Mouse (Mus musculus): ENCODE measurements around the gene Camkv. TPM values are rescaled to one million over a fixed set of nuclear protein-coding genes. Genes with fewer than 3 reads are reported as not detected.
A peak's percentile ranks its signal among the peaks of the same experiment; 100 is the strongest.

Gene Camkv
- 0.06 TPM for polyA plus RNA-seq (2012; fragmentation: generic; extraction: Trizol)

GRCm38 (mm10) chr9:107935374-107935773, at the start of gene Camkv:
Gene Camkv (plus strand): TSS chr9:107935674.
- no peaks in the 10 kb centered on the region for H3K79me2 ChIP-seq (ENCODE audit: control insufficient read depth, insufficient read depth)
- TF ChIP-seq TCF12 (IDR thresholded peaks at IDR 0.05; ENCODE audit: insufficient read depth, poor library complexity, severe bottlenecking) (no peak), TCF3 (IDR thresholded peaks at IDR 0.05; ENCODE audit: insufficient read length, low read depth) (no peak), USF1 (IDR thresholded peaks at IDR 0.05; ENCODE audit: low read depth) (no peak), CEBPB (IDR thresholded peaks at IDR 0.05; ENCODE audit: insufficient read depth, poor library complexity, severe bottlenecking) (no peak), E2F4 (IDR thresholded peaks at IDR 0.05; ENCODE audit: insufficient read depth) (no peak), POLR2AphosphoS2 (IDR thresholded peaks at IDR 0.05; ENCODE audit: insufficient read length, low read depth) (no peak), POLR2A (IDR thresholded peaks at IDR 0.05; ENCODE audit: insufficient read length, low read depth) (no peak), MYOD1 (IDR thresholded peaks at IDR 0.05; ENCODE audit: control insufficient read depth in 1 of 3, insufficient read length in 2 of 3, low read depth in 2 of 3) (no peak), SRF (IDR thresholded peaks at IDR 0.05; ENCODE audit: control insufficient read depth, insufficient read length, low read depth) (no peak)
- H3K27me3 ChIP-seq (ENCODE audit: control insufficient read depth, insufficient read depth, insufficient read length) = peaks cover 38% of the 10 kb centered on the region
- H3K4me3 ChIP-seq = no peak within 1 kb of the TSS
- no peak within 1 kb of the TSS for H3ac ChIP-seq (ENCODE audit: control insufficient read depth, insufficient read length)
- no peaks in the 10 kb centered on the region for H3K36me3 ChIP-seq (ENCODE audit: control insufficient read depth, insufficient read depth)
- peak within 1 kb of the TSS; percentile 50 for H3K4me2 ChIP-seq (ENCODE audit: low read depth)

DNA sequence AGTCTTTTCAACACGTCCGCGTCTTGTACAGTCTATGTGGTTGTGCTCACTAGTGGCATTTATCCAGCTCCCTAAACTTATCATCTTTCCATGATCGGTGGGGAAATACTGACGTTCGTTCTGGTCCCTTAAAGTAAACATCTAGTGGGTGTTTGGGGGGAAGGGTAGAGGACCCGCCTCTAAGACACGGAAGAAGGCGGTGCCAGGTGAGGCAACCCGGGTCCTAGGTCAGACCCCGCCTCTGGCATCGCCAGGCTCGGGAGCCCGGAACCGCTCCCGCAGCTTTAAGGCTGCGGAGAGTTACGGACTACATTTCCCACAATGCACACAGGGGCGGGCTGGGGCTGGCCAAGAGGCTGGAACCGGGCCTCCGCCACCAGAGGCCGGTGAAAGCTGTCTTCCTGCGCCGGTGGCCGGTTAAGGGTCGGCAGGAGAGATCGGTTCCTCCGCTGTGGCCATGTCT, 47.6 kb upstream of the Camkv start, which contains the start of gene Mon1a:
TSS of gene Mon1a (plus strand) at position 348 of the 463 bp plus-strand sequence.
- no peaks in the 10 kb centered on the region for H3K79me2 ChIP-seq (ENCODE audit: control insufficient read depth, insufficient read depth)
- H3K4me2 ChIP-seq (ENCODE audit: low read depth) = peak within 1 kb of the TSS; percentile 91
- peak within 1 kb of the TSS; percentile 85 for H3K4me3 ChIP-seq
- no peaks in the 10 kb centered on the region for H3K36me3 ChIP-seq (ENCODE audit: control insufficient read depth, insufficient read depth)
- peaks cover 10% of the 10 kb centered on the region for H3K27me3 ChIP-seq (ENCODE audit: control insufficient read depth, insufficient read depth, insufficient read length)
- H3ac ChIP-seq (ENCODE audit: control insufficient read depth, insufficient read length) = peak within 1 kb of the TSS; percentile 77
- TF ChIP-seq POLR2AphosphoS2 (IDR thresholded peaks at IDR 0.05; ENCODE audit: insufficient read length, low read depth) (peak; percentile 65), POLR2A (IDR thresholded peaks at IDR 0.05; ENCODE audit: insufficient read length, low read depth) (peak; percentile 74), TCF12 (IDR thresholded peaks at IDR 0.05; ENCODE audit: insufficient read depth, poor library complexity, severe bottlenecking) (no peak)

DNA sequence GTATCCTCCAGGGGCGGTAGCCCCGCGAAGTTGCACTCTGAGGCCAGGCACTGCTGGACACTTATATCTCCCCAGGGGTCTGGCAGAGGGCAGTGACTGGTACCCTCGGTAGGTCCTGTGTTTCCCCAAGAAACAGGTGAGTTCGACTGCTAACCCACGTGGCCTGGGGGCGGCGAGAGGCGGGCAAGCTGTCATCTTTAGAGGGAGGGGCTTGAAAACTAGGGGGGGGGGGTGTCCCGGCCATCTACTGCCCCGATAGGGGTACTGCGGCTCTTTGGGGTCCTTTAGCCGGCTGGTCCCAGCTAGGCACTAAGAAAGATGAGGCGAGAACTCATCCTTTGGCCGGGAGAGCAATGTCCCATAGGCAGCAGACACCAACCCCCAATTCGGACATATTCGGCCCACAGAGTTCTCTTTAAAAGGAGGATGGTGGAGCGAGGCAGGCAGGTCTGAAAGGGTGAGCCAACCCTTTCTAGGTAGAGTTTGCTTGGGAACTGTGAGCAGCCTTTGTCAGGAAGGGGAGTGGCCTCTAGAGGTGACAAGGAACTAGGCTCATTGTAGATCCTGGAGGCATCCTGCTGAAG, 47.1 kb upstream of the Camkv start:
- peak; percentile 11 for TF ChIP-seq USF1 (IDR thresholded peaks at IDR 0.05; ENCODE audit: low read depth)
- no peak for TF ChIP-seq SRF (IDR thresholded peaks at IDR 0.05; ENCODE audit: control insufficient read depth, insufficient read length, low read depth)
- Histone ChIP-seq H3ac (ENCODE audit: control insufficient read depth, insufficient read length) (peak overlapping the region; percentile 77), H3K4me3 (peak overlapping the region; percentile 85), H3K36me3 (ENCODE audit: control insufficient read depth, insufficient read depth) (no peaks in the 10 kb centered on the region), H3K27me3 (ENCODE audit: control insufficient read depth, insufficient read depth, insufficient read length) (peaks cover 10% of the 10 kb centered on the region), H3K79me2 (ENCODE audit: control insufficient read depth, insufficient read depth) (no peaks in the 10 kb centered on the region), H3K4me2 (ENCODE audit: low read depth) (peak overlapping the region; percentile 91)

GRCm38 (mm10) chr9:107890260-107890659, 45.2 kb upstream of the Camkv start:
- H3K4me3 ChIP-seq = no peak overlapping the region
- no peaks in the 10 kb centered on the region for H3K36me3 ChIP-seq (ENCODE audit: control insufficient read depth, insufficient read depth)
- no peak overlapping the region for H3K4me2 ChIP-seq (ENCODE audit: low read depth)
- TF ChIP-seq SRF (IDR thresholded peaks at IDR 0.05; ENCODE audit: control insufficient read depth, insufficient read length, low read depth) (no peak), TCF3 (IDR thresholded peaks at IDR 0.05; ENCODE audit: insufficient read length, low read depth) (no peak), E2F4 (IDR thresholded peaks at IDR 0.05; ENCODE audit: insufficient read depth) (no peak), POLR2AphosphoS2 (IDR thresholded peaks at IDR 0.05; ENCODE audit: insufficient read length, low read depth) (no peak)
- H3K27me3 ChIP-seq (ENCODE audit: control insufficient read depth, insufficient read depth, insufficient read length) = peaks cover under 1% of the 10 kb centered on the region
- H3ac ChIP-seq (ENCODE audit: control insufficient read depth, insufficient read length) = no peak overlapping the region
- H3K79me2 ChIP-seq (ENCODE audit: control insufficient read depth, insufficient read depth) = no peaks in the 10 kb centered on the region

GRCm38 (mm10) chr9:107891023-107891422, 44.5 kb upstream of the Camkv start:
- H3K4me2 ChIP-seq (ENCODE audit: low read depth) = no peak overlapping the region
- H3K27me3 ChIP-seq (ENCODE audit: control insufficient read depth, insufficient read depth, insufficient read length) = no peaks in the 10 kb centered on the region
- no peaks in the 10 kb centered on the region for H3K36me3 ChIP-seq (ENCODE audit: control insufficient read depth, insufficient read depth)
- H3ac ChIP-seq (ENCODE audit: control insufficient read depth, insufficient read length) = no peak overlapping the region
- H3K79me2 ChIP-seq (ENCODE audit: control insufficient read depth, insufficient read depth) = no peaks in the 10 kb centered on the region
- TF ChIP-seq SRF (IDR thresholded peaks at IDR 0.05; ENCODE audit: control insufficient read depth, insufficient read length, low read depth) (no peak), TCF3 (IDR thresholded peaks at IDR 0.05; ENCODE audit: insufficient read length, low read depth) (no peak), USF1 (IDR thresholded peaks at IDR 0.05; ENCODE audit: low read depth) (no peak), REST (IDR thresholded peaks at IDR 0.05; ENCODE audit: insufficient read depth, insufficient read length) (no peak), CEBPB (IDR thresholded peaks at IDR 0.05; ENCODE audit: insufficient read depth, poor library complexity, severe bottlenecking) (no peak), MYOG (IDR thresholded peaks at IDR 0.05; ENCODE audit: control insufficient read depth in 1 of 3, insufficient read depth in 1 of 3, insufficient read length in 2 of 3, low read depth in 2 of 3) (no peak), MAX (IDR thresholded peaks at IDR 0.05; ENCODE audit: low read depth) (no peak), E2F4 (IDR thresholded peaks at IDR 0.05; ENCODE audit: insufficient read depth) (no peak), TCF12 (IDR thresholded peaks at IDR 0.05; ENCODE audit: insufficient read depth, poor library complexity, severe bottlenecking) (no peak), POLR2AphosphoS2 (IDR thresholded peaks at IDR 0.05; ENCODE audit: insufficient read length, low read depth) (no peak), POLR2A (IDR thresholded peaks at IDR 0.05; ENCODE audit: insufficient read length, low read depth) (no peak), MYOD1 (IDR thresholded peaks at IDR 0.05; ENCODE audit: control insufficient read depth in 1 of 3, insufficient read length in 2 of 3, low read depth in 2 of 3) (no peak)
- H3K4me3 ChIP-seq = no peak overlapping the region

Data from myocyte (in vitro differentiated cells).